Mouse (Mus musculus) olfactory bulb, adult 2 months (tissue): ENCODE data around the gene Arf6. TPM values are rescaled to one million over a fixed set of nuclear protein-coding genes. Genes with fewer than 3 reads are reported as not detected.

Experiments
- H3K27ac ChIP-seq: fragments of 200-500 bp; 2 replicates; pipeline ENCODE4 v1.5.1; 2012; ENCODE audit warnings: low read depth, low read length; ENCODE audit not compliant: insufficient read depth
- H3K4me1 ChIP-seq: fragments of 200-500 bp; 2 replicates; pipeline ENCODE4 v1.6.1; 2012; ENCODE audit warnings: low read length; ENCODE audit not compliant: control insufficient read depth, insufficient read depth
- H3K4me3 ChIP-seq: fragments of 200-500 bp; 2 replicates; pipeline ENCODE4 v1.5.1; 2012; ENCODE audit warnings: mild to moderate bottlenecking, low read depth, low read length, moderate library complexity; ENCODE audit not compliant: insufficient read depth
- CTCF ChIP-seq: fragments of 200-500 bp; IDR thresholded peaks from 2 replicates; pipeline ENCODE4 v1.5.1; 2012; ENCODE audit warnings: low read depth, mild to moderate bottlenecking, low read length, moderate library complexity; ENCODE audit not compliant: insufficient read depth
- POLR2A ChIP-seq: fragments of 200-500 bp; IDR thresholded peaks from 2 replicates; pipeline ENCODE4 v1.6.1; 2012; ENCODE audit warnings: mild to moderate bottlenecking, low read depth, low read length, moderate library complexity; ENCODE audit not compliant: insufficient read depth
- WGBS: fragments of 180-500 bp; shearing (Covaris S2); methylation state at CpG from one replicate; pipeline ENCODE4 v1.1.7; 2018; 5-methylcytosine and 5-hydroxymethylcytosine counted together
- polyA plus RNA-seq: library from polyadenylated mRNA; stranded (reverse); fragments of >200 nt; gene quantifications from 2 replicates; pipeline ENCODE4 v1.2.4, GENCODE M21; 2012; ENCODE audit warnings: low replicate concordance; ENCODE audit not compliant: missing spikeins, insufficient read depth, insufficient read length

The Arf6 gene
- polyA plus RNA-seq, 1 experiment, result not detected

- WGBS, result 35% methylated on average over 2 of the region's 2 CpGs
- no peaks in the 10 kb centered on the region for H3K4me1 ChIP-seq
- TF ChIP-seq CTCF (no peak), POLR2A (no peak)
- no peak overlapping the region for H3K27ac ChIP-seq
- no peak overlapping the region for H3K4me3 ChIP-seq
These were observed 28.9 kb downstream of the Arf6 start for GRCm38 (mm10) chr12:69400871-69401286.

DNA sequence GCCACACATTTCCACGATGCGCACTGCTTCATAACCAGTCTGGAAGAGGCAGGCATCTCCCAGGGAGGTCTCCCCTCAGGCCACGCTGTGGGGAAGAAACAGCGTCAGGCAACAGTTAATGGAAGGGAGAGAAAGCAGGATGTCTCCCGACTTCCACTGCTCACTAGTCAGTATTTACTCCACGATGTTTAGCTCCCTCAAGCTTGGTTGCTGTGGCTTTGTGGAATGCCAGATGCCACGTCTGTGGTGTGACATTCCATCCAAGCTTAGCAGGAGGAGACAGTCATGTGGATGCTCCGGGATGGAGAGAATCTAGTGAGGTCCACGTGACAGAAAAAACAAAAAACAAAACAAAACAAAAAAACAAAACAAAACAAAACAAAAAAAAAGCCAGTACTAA is 30.1 kb downstream of the Arf6 start:
- Histone ChIP-seq H3K4me1 (no peaks in the 10 kb centered on the region), H3K27ac (no peak overlapping the region), H3K4me3 (no peak overlapping the region)
- WGBS, result 68% methylated on average over 9 of the region's 9 CpGs
- no peak for TF ChIP-seq CTCF
- no peak for TF ChIP-seq POLR2A

DNA sequence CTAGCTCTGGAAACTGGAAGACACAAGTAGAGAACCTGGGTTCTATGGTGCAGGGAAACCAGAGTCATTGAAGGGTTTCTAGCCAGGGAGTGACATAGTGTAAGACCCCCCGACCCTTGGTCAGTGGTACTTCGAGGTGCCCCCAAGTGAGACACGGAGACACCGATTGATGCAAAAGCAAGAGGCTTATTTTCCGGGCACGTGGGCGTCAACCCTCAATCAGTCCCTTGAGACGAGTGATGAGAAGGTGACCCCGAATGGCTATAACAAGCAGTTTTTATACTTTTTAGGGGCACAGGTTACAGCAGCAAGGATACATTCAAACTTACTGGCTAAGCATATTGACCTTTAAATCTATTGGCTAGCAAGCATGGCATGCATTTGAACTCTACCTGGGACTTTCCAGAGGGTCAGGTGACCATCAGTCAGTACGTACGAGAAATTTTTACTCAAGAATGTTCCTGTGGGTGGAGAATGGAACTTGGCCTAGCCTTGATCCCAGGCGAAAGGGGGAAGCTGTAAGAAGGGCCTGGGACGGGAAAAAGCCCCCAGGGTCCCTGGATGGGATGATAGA is 30.7 kb downstream of the Arf6 start:
- Histone ChIP-seq H3K4me1 (no peaks in the 10 kb centered on the region), H3K27ac (no peak overlapping the region), H3K4me3 (no peak overlapping the region)
- TF ChIP-seq POLR2A (no peak), CTCF (no peak)
- 94% methylated on average over 13 of the region's 13 CpGs for WGBS

DNA sequence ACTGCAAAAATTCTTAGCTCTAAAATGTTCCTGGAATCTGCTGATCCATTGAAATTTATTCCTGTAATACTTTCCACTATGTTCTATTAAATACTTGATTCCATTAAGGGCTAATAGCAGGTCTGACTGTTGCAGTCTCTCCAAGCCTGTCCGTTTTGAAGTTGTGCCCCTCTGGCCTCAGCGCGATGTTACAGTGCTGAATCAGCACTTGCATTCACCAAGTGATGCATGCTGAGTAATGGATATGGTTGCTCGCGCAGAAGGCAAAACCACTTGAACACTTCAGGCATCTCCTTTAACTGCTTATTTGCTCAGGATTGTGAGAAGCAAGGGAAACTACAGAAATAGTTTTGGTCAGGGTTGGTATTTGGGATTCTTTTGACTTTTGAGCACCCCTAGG is 38.8 kb downstream of the Arf6 start:
- TF ChIP-seq POLR2A (no peak), CTCF (no peak)
- H3K4me3 ChIP-seq, result no peak overlapping the region
- H3K27ac ChIP-seq, result no peak overlapping the region
- H3K4me1 ChIP-seq, result no peaks in the 10 kb centered on the region
- 46% methylated on average over 5 of the region's 5 CpGs for WGBS

DNA sequence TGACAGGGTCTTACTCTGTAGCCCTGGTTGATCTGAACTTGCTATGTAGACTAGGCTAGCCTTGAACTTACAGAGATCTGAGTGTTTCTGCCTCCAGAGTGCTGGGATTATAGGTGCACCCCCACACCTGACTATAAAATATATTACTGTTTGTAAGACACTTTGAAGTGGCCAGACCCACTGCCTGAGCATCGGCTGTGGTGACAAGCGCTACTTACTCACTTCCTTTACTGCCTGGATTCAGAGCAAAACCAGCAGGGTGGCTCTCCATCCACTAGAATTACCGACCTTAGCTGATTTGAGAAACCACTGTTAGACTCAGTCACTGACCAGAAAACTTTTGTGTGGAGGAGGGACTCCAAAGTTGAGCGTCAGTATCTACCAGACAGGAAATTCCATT is 40.0 kb downstream of the Arf6 start:
- 84% methylated on average over 4 of the region's 4 CpGs for WGBS
- Histone ChIP-seq H3K27ac (no peak overlapping the region), H3K4me1 (peaks cover 3% of the 10 kb centered on the region; the same call in 1 of the 2 replicates), H3K4me3 (no peak overlapping the region)
- TF ChIP-seq CTCF (no peak), POLR2A (no peak)

GRCm38 (mm10) chr12:69413303-69413702 is 41.4 kb downstream of the Arf6 start:
- Histone ChIP-seq H3K4me3 (no peak overlapping the region), H3K4me1 (peaks cover 3% of the 10 kb centered on the region; the same call in 1 of the 2 replicates), H3K27ac (no peak overlapping the region)
- TF ChIP-seq CTCF (no peak), POLR2A (no peak)
- WGBS, result 80% methylated on average over 3 of the region's 3 CpGs

- Histone ChIP-seq H3K4me1 (peaks cover 6% of the 10 kb centered on the region; the same call in 1 of the 2 replicates), H3K27ac (no peak overlapping the region), H3K4me3 (no peak overlapping the region)
- no peak for TF ChIP-seq POLR2A
- TF ChIP-seq CTCF, result no peak
- WGBS, result 86% methylated on average over 4 of the region's 4 CpGs
These were observed 43.0 kb downstream of the Arf6 start for GRCm38 (mm10) chr12:69414826-69415572.

- TF ChIP-seq CTCF (no peak), POLR2A (no peak)
- H3K4me3 ChIP-seq, result no peak overlapping the region
- WGBS, result 60% methylated on average over 7 of the region's 7 CpGs
- no peak overlapping the region for H3K27ac ChIP-seq
- peaks cover 6% of the 10 kb centered on the region; the same call in 1 of the 2 replicates for H3K4me1 ChIP-seq
These were observed 44.8 kb downstream of the Arf6 start for GRCm38 (mm10) chr12:69416793-69417192.

- TF ChIP-seq CTCF (no peak), POLR2A (no peak)
- no peak overlapping the region for H3K4me3 ChIP-seq
- H3K4me1 ChIP-seq, result peaks cover 6% of the 10 kb centered on the region; the same call in 1 of the 2 replicates
- H3K27ac ChIP-seq, result no peak overlapping the region
- WGBS, result 67% methylated on average over 9 of the region's 9 CpGs
These were observed 45.8 kb downstream of the Arf6 start for GRCm38 (mm10) chr12:69417701-69418291.
